Mouse (Mus musculus) heart, embryonic 14.5 days (tissue): Measurements from ENCODE around the gene Fermt2. TPM values are rescaled to one million over a fixed set of nuclear protein-coding genes. Genes with fewer than 3 reads are reported as not detected.
A peak's percentile ranks its signal among the peaks of the same experiment; 100 is the strongest.

Experiments used
- ATAC-seq: fragments of 200-750 bp; cut with Nextera tagmentation; 2 replicates; pipeline ENCODE4 v1.8.0; 2017; ENCODE audit warnings: low read depth, moderate TSS enrichment; ENCODE audit not compliant: insufficient number of reproducible peaks, insufficient read depth, low FRiP score
- H3K27ac ChIP-seq, 2 experiments: fragments of 200-500 bp in 1 of 2; fragments of 300-500 bp in 1 of 2; sonication (generic) in 1 of 2; replicated peaks in 1 of 2; 2 replicates each; pipeline ENCODE4 v1.5.1; 2012 to 2014; ENCODE audit warnings: low read depth in 2 of 2, low read length in 2 of 2, control low read depth in 1 of 2, mild to moderate bottlenecking in 1 of 2, mixed read lengths in 1 of 2; ENCODE audit not compliant: control insufficient read depth in 1 of 2, insufficient read depth in 1 of 2
- H3K27me3 ChIP-seq: fragments of 300-500 bp; sonication (generic); 2 replicates; pipeline ENCODE4 v1.6.1; 2014; ENCODE audit warnings: mild to moderate bottlenecking, low read length, control low read depth; ENCODE audit not compliant: control insufficient read depth, insufficient read depth
- H3K36me3 ChIP-seq: fragments of 300-500 bp; sonication (generic); 2 replicates; pipeline ENCODE4 v1.6.1; 2014; ENCODE audit warnings: mild to moderate bottlenecking, control low read depth, low read length, mixed read lengths; ENCODE audit not compliant: control insufficient read depth, insufficient read depth
- H3K4me1 ChIP-seq, 2 experiments: fragments of 200-500 bp in 1 of 2; fragments of 300-500 bp in 1 of 2; sonication (generic) in 1 of 2; 2 replicates each; pipeline ENCODE4 v1.6.1; 2012 to 2014; ENCODE audit warnings: low read length in 2 of 2, control low read depth in 1 of 2, mixed read lengths in 1 of 2; ENCODE audit not compliant: control insufficient read depth in 2 of 2, insufficient read depth in 2 of 2
- H3K4me2 ChIP-seq: fragments of 300-500 bp; sonication (generic); 2 replicates; pipeline ENCODE4 v1.6.1; 2014; ENCODE audit warnings: mild to moderate bottlenecking, low read length
- H3K4me3 ChIP-seq, 2 experiments: fragments of 200-500 bp in 1 of 2; fragments of 300-500 bp in 1 of 2; sonication (generic) in 1 of 2; 2 replicates each; pipeline ENCODE4 v1.5.1; 2012 to 2014; ENCODE audit warnings: low read length in 2 of 2, mild to moderate bottlenecking in 2 of 2, control low read depth in 1 of 2, low read depth in 1 of 2, moderate library complexity in 1 of 2; ENCODE audit not compliant: control insufficient read depth in 1 of 2, insufficient read depth in 1 of 2
- H3K9ac ChIP-seq: fragments of 300-500 bp; sonication (generic); 2 replicates; pipeline ENCODE4 v1.6.1; 2014; ENCODE audit warnings: mild to moderate bottlenecking, low read length
- H3K9me3 ChIP-seq: fragments of 300-500 bp; sonication (generic); 2 replicates; pipeline ENCODE4 v1.6.1; 2016; ENCODE audit warnings: low read length, control low read depth; ENCODE audit not compliant: control insufficient read depth
- whole genome bisulfite sequencing: fragments of 180-500 bp; shearing (Covaris S2); extraction: QIAGEN DNeasy Blood & Tissue Kit; methylation state at CpG from one replicate; pipeline ENCODE4 v1.1.7; 2014; 5-methylcytosine and 5-hydroxymethylcytosine counted together
- polyA plus RNA-seq: library from polyadenylated mRNA; unstranded; fragments of >200 nt; fragmentation: Nextera tagmentation; extraction: Ambion mirVana; gene quantifications from 2 replicates; pipeline ENCODE4 v1.2.1, GENCODE M21; 2014

Gene Fermt2
- polyA plus RNA-seq, 1 experiment from 2014 or later: 228 TPM

DNA sequence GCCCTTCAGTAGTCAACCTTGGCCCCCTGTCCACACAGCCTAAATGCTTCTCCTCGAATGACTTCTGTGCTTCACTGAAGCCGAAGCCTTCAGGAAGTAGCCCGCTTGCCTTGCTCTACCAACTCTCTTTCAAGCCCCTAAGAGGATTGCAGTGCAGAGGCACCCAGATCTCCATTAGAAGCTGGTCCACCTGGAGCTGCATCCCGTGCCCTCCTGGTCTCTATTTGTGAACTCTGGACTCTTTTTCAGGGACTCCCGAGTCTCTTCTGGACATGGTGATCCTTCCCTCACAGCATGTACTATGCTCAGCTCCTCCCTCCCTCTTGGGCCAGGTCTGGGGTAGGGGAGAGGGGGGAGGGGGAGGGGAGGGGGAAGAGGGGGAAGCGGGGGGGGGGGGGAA is 14.1 kb upstream of the Fermt2 start:
- Histone ChIP-seq H3K27me3 (no peaks in the 10 kb centered on the region), H3K36me3 (no peaks in the 10 kb centered on the region), H3K4me1 (peaks cover 4 to 5% of the 10 kb centered on the region in 2 experiments), H3K9ac (no peak overlapping the region), H3K4me2 (no peak overlapping the region), H3K4me3 (no peak overlapping the region), H3K27ac (no peak overlapping the region), H3K9me3 (no peaks in the 10 kb centered on the region)
- ATAC-seq: no peak
- 64% methylated on average over 5 of the region's 6 CpGs for WGBS

DNA sequence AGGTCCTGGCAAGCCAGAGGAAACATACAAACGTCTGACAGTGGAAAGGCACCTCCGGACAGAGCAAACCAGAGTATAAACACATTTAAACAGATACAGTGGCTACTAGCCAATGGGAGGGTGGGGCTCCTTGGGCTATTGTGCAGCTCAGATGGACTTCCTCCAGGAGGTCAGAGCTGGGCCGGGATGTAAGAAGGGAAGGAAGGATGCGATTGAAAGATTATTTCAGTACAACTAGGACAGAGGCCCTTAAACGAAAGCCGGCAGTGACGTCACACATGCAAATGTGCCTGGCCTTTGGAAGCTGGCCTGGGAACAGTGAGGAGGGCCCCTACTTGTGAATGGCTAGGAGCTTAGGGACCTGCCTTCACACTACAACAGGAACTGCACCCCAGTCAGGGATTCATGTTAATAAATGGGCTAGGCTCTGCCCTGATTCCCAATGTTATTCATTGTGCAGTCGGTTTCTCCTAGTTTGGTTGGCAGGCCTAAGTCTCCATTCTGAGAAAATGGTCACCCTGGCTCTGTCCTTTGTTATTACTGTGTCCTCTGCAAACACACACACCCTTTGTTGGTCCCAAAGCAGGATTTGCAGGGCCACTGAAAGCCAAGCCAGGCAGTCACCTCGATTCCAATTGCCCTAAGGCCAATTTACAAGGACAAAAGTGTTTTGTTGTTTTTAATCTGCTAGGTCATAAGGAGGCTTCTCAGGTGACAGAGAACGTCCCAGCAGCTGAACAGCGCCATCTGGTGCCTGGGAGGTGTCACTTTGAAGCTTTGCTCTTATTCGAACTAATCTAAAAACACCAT is 9.9 kb upstream of the Fermt2 start:
- peak overlapping the region; percentile 82 to 87 for H3K27ac ChIP-seq
- WGBS: 22% methylated on average over 12 of the region's 12 CpGs
- H3K36me3 ChIP-seq: no peaks in the 10 kb centered on the region
- no peaks in the 10 kb centered on the region for H3K9me3 ChIP-seq
- peak overlapping the region; percentile 38; the same call in 1 of the 2 replicates for H3K9ac ChIP-seq
- no peaks in the 10 kb centered on the region for H3K27me3 ChIP-seq
- ATAC-seq: peak; percentile 86
- H3K4me1 ChIP-seq: peaks cover 4 to 5% of the 10 kb centered on the region in 2 experiments
- peak overlapping the region; percentile 32 for H3K4me2 ChIP-seq
- no peak overlapping the region; a peak in 1 of 4 replicates for H3K4me3 ChIP-seq

DNA sequence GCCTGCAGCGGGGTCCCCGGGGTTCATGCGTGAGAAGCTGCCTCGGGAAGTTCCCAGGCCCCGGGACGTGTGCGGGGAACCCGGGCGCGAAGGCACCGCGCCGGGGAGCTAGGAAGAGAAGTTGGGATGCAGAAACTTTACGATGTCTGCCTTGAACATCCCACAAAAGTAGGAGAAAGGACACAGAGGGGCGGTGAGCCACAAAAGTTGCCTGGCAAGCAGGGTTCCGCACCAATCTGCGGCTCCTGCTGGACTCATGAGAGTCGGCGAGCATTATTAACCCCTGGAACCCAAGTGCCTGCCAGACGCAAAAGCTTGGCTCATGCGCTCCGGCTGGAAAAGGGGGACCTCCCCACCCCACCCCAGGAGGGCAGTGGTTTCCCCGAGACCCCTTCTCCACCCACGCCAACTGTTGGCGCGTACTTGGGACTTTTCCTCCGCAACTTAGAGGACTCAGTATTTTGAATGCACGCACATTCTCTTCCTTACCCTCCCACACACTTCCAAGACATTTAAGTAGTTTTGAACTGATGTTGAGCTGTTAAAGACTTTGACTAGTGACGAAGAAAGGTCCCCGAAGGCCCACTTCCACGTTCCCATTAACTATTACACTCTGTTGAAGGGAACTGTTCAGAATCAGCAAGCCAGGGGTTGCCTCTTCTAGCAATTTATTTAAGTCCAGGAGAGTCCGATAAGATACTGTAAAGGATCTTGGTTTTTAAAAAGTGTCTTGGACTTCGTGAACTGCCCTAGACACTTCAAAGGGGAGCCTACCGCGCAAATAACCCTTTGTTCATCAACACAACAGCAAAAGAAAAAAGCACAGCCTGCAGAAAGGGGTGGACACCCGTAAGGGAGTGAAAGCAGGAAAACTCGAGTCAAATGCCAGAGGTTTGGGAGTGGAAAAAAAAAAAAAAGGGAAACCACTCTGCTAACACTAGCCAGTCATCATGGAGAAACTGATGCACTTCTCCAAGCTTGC is 737 bp upstream of the Fermt2 start:
- Histone ChIP-seq H3K36me3 (0 out of 2 replicates have a peak, but pooled peaks cover 2% of the 10 kb centered on the region), H3K4me2 (peak overlapping the region; percentile 89), H3K27me3 (no peaks in the 10 kb centered on the region), H3K9ac (peak overlapping the region; percentile 97), H3K9me3 (no peaks in the 10 kb centered on the region), H3K4me1 (peaks cover 2 to 27% of the 10 kb centered on the region in 2 experiments; a peak in 3 of 4 replicates), H3K27ac (peak overlapping the region; percentile 86 to 99), H3K4me3 (peak overlapping the region; percentile 51 to 86)
- peak; percentile 45 for ATAC-seq
- WGBS: under 1% methylated on average over 37 of the region's 37 CpGs

DNA sequence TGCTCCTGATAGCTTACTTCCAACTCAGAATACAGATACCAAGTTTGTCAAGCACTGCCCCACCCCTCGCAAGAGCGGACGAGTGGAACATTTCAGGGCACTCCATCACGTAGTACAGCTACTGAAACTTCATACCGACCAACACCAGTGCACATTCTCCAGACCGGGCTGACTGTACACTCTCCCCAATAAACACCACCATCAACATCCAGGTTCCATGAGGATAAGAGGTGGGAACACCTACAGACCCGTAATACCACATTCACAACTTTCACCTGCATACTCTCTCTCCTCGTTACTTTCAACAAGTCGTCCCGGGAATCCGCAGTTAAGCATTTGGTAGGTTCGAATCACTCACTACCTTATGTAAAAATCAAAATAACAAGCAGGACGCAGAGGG is 1.1 kb downstream of the Fermt2 start:
- Histone ChIP-seq H3K36me3 (peaks cover 6% of the 10 kb centered on the region), H3K27ac (peak overlapping the region; percentile 98 to 99), H3K9me3 (no peaks in the 10 kb centered on the region), H3K27me3 (no peaks in the 10 kb centered on the region), H3K9ac (peak overlapping the region; percentile 97), H3K4me3 (peak overlapping the region; percentile 65 to 86), H3K4me1 (peaks cover 4 to 33% of the 10 kb centered on the region in 2 experiments), H3K4me2 (peak overlapping the region; percentile 89)
- ATAC-seq: peak; percentile 49
- under 1% methylated on average over 13 of the region's 13 CpGs for WGBS

DNA sequence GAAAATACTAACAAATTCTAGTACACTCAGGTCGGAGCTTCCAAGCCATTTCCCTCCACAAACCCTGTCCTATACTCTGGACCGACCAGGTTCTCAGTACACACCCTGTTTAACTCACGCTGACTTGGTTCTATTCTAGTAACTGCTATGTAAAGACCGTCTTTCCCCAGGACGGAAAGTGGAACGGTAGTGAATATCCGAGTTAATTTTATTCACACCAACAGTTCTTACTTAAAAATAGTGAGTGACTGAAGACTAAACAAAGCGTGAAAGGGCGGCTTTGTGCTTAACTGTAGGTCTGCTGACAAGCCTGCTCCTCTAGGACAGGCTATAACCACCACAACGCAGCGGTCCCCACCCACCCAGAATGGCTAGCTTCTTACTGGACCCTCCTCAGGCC is 14.1 kb downstream of the Fermt2 start:
- Histone ChIP-seq H3K4me1 (peaks cover 24 to 70% of the 10 kb centered on the region in 2 experiments), H3K9me3 (no peaks in the 10 kb centered on the region), H3K27me3 (no peaks in the 10 kb centered on the region), H3K4me2 (peak overlapping the region; percentile 14; the same call in 1 of the 2 replicates), H3K9ac (peak overlapping the region; percentile 34; the same call in 1 of the 2 replicates), H3K27ac (peak overlapping the region; percentile 2 to 59; a peak in 2 of 4 replicates), H3K36me3 (peaks cover 33% of the 10 kb centered on the region), H3K4me3 (no peak overlapping the region)
- ATAC-seq: no peak
- 65% methylated on average over 11 of the region's 11 CpGs for WGBS

DNA sequence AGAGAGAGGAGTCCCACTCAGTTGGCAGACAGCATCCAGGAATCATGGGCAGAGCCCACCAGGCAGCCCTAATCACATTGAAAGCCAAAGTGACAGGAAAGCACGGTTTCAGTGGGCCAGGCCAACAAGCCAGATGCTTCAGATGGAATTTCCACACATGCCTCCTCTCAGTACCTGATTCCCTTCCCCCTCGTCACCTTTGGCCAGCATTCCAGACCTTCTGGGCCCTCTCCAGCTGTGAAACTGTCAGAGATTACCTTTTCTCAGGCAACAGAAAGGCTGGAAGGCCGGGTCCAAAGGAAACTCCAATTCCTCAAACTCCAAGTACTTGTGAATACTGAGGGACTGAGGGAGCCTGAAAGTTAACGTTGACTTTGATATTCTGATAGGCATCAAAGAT is 19.1 kb downstream of the Fermt2 start:
- Histone ChIP-seq H3K4me1 (peaks cover 37 to 88% of the 10 kb centered on the region in 2 experiments), H3K36me3 (peaks cover 41% of the 10 kb centered on the region), H3K9ac (0 out of 2 replicates have a peak overlapping the region, but pooled peaks have one; percentile 1), H3K4me3 (no peak overlapping the region), H3K4me2 (peak overlapping the region; percentile 39), H3K27me3 (no peaks in the 10 kb centered on the region), H3K27ac (peak overlapping the region; percentile 21 to 55), H3K9me3 (no peaks in the 10 kb centered on the region)
- no peak for ATAC-seq
- 6% methylated on average over 4 of the region's 4 CpGs for WGBS

DNA sequence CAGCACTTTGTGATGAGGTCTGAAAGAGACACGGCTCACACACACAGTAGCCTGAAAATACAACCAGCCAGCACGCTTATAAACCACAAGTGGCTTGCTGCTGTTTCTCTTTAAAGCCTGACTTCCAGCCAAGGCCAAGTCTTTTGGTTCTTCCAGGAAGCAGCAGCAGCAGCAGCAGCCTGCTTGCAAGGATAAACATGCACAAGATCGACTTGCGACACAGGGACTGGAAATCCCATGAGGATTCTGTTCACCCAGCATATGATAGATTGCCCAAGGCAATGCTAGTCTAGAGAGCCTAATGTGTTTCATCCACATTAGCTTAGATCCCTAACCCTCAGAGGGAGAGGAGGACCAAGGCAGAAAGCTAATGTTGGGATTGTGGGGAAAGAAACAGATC is 22.0 kb downstream of the Fermt2 start:
- 25% methylated on average over 4 of the region's 4 CpGs for WGBS
- Histone ChIP-seq H3K36me3 (peaks cover 46% of the 10 kb centered on the region), H3K4me1 (peaks cover 30 to 69% of the 10 kb centered on the region in 2 experiments), H3K27me3 (no peaks in the 10 kb centered on the region), H3K27ac (peak overlapping the region in 1 of 2 experiments; percentile 35; a peak in 2 of 4 replicates), H3K9ac (peak overlapping the region; percentile 16; the same call in 1 of the 2 replicates), H3K4me3 (no peak overlapping the region), H3K4me2 (no peak overlapping the region), H3K9me3 (no peaks in the 10 kb centered on the region)
- no peak for ATAC-seq
